Mouse (Mus musculus) testis, postnatal 14 days (tissue): ENCODE measurements around the gene Pigm.

ENCODE experiments used
- DNase-seq: peaks from one replicate; pipeline ENCODE4 v3.0.0; 2021; ENCODE audit warnings: low spot score

The Pigm gene

DNA sequence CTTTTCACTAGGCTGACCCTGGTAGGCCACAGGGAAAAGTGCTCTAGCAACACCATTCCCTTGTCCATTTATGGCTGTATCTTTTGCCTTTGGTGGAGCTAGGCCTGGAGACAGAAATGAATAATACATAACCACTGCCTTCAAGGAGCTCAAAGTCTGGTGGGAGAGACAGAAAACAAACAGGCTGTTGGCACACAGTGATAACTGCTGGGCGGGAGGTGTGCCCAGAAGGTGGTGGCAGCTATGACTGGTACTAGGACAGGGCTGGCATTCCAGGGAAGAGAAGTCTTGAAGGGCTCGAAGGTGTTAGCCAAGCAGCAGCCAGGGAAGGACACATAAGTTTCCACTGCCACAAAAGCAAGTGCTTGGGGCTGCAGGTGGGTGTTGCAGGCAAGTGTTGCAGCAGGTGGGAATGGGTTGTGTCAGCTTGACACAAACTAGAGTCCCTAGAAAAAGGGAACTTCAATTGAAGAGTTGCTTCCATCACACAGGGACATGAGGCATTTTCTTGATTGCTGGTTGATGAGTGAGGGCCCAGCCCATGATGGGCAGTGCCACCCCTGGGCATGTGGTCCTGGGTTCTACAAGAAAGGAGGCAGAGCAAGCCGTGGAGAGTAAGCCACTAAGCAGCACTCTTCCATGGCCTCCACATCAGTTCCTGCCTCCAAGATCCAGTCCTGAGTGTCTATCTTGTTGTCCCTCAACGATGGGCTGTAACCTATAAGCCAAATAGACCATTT, 37.3 kb downstream of the Pigm start:
- DNase-seq: no peak

DNA sequence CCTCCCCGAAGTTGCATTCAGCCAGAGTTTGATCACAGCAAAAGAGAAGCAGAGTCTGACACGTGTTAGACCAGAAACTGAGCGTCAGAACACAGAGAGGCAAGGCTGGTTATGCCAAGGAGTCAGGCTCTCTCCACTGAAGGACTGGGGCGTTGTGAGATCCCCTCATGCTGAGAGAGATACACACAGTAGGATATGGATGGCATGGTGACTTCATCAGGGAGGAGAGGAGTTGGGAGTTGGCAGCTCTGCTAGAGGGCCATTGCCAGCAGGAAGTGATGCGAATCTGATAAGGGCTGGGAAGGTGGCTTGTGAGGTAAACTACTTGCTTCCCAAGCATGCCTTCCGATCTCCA, 37.9 kb downstream of the Pigm start:
- DNase-seq: no peak

DNA sequence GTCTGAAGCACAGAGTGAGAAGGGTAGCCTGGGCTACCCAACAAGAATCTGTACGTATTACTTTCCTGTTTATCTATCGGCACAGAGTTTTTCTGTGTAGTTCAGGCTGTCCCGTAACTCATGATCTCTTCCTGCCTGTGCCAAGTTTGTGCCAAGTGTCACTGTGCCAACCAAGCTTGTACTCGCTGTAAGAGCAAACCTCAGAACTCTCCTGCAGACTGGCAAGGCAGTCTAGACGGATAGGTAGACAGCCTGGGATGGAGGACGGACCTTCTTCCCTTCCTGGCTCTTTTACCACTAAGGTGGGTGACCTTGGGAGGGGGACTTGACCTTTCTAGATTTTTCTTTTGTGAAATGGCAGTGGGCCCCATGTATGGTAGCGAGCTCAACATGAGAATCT, 38.7 kb downstream of the Pigm start:
- DNase-seq: no peak

DNA sequence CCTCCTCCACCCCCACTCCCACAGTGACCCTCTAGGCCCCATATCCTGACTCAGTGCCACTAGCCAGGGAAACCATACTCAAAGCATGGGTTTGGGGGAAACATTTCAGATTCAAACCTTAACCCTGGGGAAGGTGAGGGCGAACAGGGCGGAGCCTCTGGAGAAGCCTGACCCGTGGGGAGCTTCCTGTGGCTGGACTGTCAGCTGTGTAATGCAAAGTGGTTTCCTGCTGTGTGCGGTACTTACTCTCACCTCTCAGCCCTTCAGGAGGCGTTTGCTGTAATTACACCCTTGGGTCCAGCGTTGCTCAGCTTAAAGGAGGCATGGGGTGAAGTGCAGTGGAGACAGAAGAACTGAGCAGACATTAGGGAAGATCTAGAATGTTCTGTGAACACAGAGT, 41.8 kb downstream of the Pigm start:
- DNase-seq: no peak

DNA sequence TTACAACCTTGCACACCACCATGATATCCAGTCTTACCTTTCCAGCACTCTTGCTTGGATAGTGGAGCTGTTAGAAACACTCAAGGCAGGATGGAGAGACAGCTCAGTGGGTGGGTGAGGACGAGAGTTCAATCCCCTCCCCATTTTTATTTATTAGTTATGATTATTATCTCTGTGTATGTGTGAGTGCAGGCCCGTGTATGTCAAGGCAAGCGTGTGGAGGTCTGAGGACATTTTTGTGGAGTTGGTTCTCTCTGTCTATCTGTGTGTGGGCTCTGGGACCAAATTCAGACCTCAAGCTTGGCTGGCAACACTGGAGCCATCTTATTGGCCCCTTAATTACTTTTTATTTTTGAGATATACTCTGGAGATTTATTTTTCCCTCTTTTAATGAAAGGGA, 42.3 kb downstream of the Pigm start:
- no peak for DNase-seq

DNA sequence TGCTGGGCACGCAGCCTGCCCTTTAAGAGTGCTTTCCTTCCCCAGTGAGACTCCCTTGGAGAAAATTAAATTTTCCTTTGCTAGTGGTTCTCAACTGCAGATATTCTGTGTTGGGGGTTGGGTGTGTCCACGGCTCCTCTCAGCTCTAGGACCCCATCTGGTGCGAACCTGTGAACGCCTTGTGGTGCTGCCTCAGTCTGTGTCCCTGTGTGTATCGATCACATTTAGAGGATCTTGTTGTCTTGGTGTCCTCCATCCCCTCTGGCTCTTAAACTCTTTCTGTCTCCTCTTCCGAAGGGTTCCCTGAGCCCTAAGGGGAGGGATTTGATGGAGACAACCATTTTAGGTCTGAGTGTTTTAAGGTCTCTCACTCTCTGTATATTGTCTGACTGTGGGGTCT, 43.8 kb downstream of the Pigm start:
- no peak for DNase-seq

DNA sequence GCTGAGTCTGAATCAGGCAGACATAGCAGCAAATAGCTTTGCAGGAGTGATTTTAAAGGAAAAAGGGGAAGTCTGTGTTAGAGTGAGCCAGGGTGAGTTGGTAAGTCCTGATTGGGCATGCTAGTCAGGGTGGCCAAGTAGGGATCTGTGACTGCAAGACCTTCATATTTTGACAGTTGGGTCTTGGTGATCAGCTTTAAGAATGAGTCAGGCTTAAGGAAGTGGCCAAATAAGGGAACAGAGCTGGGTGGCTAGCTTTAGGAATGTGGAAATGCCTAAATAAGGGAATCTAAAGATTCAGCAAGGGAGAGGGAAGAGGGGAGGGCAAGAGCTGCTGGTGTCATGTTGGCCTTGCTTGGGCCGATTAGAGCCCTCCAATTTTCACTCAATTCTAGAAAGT, 47.0 kb downstream of the Pigm start:
- DNase-seq: no peak

DNA sequence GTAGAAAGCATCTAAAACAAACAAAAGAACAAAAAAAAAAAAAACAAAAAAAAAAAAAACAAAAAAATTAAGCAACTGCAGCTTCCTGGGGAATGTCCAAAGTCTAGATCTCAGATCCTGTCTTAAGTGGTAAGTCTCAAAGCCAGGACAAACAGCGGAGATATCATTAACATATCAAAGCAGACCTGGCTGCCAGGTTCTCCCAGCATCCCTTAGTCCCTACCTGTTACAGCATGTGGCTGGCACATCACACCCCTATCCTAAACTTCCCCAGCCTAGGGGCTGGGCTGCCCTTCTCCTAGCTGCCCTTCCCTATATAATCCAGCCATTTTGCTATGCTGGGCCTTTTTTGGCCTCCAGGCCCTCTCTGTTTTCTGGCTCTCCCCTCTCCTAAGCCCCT, 50.1 kb downstream of the Pigm start:
- no peak for DNase-seq

DNA sequence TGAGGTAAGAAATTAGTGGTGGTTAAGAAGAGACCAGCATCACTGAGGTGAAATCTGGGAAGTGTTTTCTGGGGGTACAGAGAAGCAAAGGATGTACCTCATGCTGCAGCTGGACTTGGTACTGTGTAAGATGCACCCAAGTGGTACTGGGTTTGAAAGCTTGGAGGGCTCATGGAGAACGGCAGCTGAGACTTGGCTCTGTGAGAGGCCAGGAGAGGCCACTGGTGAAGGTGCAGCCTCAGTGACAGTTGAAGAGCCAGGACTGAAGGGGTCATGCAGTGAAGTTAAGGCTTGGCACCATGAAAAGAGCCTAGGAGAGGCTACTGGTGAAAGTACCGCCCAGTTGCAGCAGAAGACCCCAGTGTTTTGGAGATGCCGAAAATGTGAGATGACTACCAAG, 51.5 kb downstream of the Pigm start:
- no peak for DNase-seq

DNA sequence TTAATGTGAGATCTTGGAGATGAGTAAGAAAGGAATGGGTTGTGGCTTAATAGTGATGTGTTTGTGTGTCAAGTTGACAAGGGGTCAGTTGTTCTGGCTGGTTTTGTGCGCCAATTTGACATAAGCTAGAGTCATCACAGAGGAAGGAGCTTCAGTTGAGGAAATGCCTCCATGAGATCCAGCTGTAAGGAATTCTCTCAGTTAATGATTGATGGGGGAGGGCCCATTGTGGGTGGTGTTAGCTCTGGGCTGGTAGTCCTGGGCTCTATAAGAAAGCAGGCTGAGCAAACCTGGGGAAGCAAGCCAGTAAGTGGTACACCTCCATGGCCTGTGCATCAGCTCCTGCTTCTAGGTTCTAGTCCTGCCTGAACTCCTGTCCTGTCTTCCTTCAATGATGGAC, 52.3 kb downstream of the Pigm start:
- no peak for DNase-seq

DNA sequence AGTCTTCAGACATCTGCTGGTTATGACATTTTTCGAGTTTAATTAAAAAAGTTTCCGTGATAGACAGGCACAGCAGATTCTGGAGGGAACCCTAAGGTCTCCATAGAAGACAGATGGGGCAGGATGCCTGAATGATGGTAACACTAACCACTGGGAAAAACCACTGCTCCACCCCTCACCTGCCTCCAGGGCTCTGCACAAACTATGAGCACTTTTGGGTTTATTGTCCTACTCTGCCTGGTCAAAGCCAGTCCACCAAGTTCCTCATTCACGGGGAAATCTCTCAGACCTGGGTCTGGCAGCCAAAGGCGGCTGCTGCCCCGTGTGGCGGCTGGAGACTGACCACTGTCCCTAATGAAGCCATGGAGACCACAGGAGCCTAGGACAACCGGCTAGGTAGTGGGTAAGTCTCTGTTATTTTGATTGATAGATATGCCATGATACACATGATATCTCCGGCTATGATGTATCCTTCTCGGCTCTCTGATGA, 54.4 kb downstream of the Pigm start:
- no peak for DNase-seq

DNA sequence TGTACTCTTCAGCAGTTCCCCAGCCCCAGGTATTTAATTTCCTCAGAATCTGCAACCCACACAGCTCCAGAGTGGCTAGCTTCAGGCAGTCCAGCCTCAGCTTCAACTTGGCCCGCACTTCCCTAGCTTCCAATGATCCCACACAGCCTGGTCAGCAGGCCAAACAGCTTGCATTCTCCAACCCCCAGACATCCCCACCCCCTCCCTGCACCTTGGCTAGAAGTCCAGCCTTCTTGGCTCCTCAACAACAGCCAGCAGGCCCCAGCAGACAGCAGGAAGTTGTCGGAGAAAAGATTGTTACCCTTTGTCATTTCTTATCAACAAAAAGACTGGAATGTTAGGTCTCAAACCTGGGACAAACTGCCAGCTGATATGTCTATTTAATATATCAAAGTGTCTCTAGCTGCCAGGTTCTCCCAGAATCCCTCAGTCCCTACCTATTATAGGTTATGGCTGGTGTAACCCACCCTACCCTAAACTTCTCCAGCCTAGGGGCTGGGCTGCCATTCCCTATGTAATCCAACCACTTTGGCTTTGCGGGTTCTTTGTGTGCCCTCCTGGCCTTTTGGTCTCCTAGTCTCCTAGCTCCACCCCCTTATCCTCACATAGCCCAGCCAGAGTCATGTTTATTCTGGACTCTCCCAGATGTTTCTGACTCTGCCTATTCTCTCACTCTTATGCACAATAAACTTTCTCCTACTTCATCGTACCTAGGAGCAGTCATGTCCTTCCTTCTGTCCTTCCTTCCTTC, 55.7 kb downstream of the Pigm start:
- no peak for DNase-seq

DNA sequence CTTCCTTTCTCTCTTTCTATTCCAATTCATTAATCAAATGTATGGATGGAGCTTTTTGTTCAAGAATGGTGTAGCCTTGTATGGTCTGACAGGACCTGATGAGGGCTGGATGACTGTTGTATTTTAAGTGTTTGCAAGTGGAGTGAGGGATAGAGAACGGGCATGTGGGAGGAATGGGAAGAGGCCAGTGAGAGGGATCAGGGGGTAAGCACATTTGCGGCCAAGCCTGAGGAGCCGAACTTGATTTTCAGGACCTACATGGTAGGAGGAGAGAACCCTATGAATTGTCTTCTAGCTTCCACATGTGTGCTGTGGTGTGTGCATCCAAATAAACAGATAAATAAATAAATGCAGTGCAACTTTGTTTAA, 56.2 kb downstream of the Pigm start:
- DNase-seq: no peak

DNA sequence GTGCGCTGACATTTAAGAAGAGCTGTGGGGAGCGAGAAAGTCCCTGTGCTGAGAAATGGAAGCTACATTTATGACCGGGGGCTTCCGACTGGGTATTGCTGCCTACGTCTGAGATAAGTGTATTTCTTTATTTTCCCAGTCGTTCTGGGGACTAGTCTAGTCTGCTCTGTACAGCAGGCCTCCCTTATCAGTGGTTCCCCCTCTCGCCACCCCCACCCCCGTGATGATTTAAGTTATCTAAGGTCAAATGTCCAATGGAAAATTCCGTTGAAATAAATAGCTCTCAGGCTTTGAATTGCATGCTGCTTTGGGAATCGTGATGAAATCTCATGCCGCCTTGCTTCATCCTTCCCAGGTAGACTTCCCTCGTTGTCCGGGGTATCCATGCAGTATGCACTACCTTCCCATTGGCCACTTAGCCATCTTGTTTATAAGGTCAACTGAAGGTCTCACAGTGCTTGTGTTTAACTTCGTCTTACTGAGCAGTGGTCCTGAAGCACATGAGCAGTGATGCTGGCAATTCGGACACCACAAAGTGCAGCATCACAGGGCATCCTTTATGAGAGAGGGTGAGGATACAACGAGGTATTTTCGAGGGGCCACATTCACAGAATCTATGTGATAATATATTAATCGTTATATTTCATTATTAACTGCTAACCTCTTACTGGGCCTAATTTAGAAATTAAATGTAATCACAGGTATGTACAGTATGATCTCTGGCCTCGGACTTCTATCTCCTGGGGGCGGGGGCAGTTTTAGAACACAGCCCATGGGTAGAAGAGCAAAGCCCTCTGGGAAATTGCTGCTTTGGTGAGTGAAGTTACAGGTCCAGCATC, 56.9 kb downstream of the Pigm start:
- DNase-seq: no peak
